Mouse (Mus musculus): ENCODE data around the gene Tle1. TPM values are rescaled to one million over a fixed set of nuclear protein-coding genes. Genes with fewer than 3 reads are reported as not detected.

Gene Tle1
- polyA plus RNA-seq, 1 experiment = 5.8 TPM

- TF ChIP-seq POLR2A (IDR thresholded peaks at IDR 0.05; ENCODE audit: borderline replicate concordance, control insufficient read depth, low read depth, low read length) (no peak), CTCF (IDR thresholded peaks at IDR 0.05; ENCODE audit: control insufficient read depth, insufficient read depth, low read length) (no peak)
- no peak overlapping the region for H3K27ac ChIP-seq (ENCODE audit: control insufficient read depth, insufficient read depth, low read depth, low read length, poor library complexity)
- WGBS = 69% methylated on average over 2 of the region's 2 CpGs
- no peaks in the 10 kb centered on the region for H3K4me1 ChIP-seq (ENCODE audit: control insufficient read depth, insufficient read depth, low read length)
- no peak overlapping the region for H3K4me3 ChIP-seq (replicated peaks; ENCODE audit: control insufficient read depth, low read depth, low read length)
These were observed 73.1 kb downstream of the Tle1 start for GRCm38 (mm10) chr4:72127596-72127995.

GRCm38 (mm10) chr4:72124790-72125189 is 75.9 kb downstream of the Tle1 start:
- H3K4me3 ChIP-seq (replicated peaks; ENCODE audit: control insufficient read depth, low read depth, low read length) = no peak overlapping the region
- H3K4me1 ChIP-seq (ENCODE audit: control insufficient read depth, insufficient read depth, low read length) = no peaks in the 10 kb centered on the region; the same call in 1 of the 2 replicates
- no peak overlapping the region for H3K27ac ChIP-seq (ENCODE audit: control insufficient read depth, insufficient read depth, low read depth, low read length, poor library complexity)
- no peak for TF ChIP-seq CTCF (IDR thresholded peaks at IDR 0.05; ENCODE audit: control insufficient read depth, insufficient read depth, low read length)
- TF ChIP-seq POLR2A (IDR thresholded peaks at IDR 0.05; ENCODE audit: borderline replicate concordance, control insufficient read depth, low read depth, low read length) = no peak
- 86% methylated on average over 5 of the region's 5 CpGs for WGBS

GRCm38 (mm10) chr4:72122837-72123236 is 77.9 kb downstream of the Tle1 start:
- H3K27ac ChIP-seq (ENCODE audit: control insufficient read depth, insufficient read depth, low read depth, low read length, poor library complexity) = no peak overlapping the region
- H3K4me3 ChIP-seq (replicated peaks; ENCODE audit: control insufficient read depth, low read depth, low read length) = no peak overlapping the region
- no peaks in the 10 kb centered on the region; the same call in 1 of the 2 replicates for H3K4me1 ChIP-seq (ENCODE audit: control insufficient read depth, insufficient read depth, low read length)
- TF ChIP-seq POLR2A (IDR thresholded peaks at IDR 0.05; ENCODE audit: borderline replicate concordance, control insufficient read depth, low read depth, low read length) (no peak), CTCF (IDR thresholded peaks at IDR 0.05; ENCODE audit: control insufficient read depth, insufficient read depth, low read length) (no peak)
- WGBS = 67% methylated on average over 1 of the region's 1 CpGs

DNA sequence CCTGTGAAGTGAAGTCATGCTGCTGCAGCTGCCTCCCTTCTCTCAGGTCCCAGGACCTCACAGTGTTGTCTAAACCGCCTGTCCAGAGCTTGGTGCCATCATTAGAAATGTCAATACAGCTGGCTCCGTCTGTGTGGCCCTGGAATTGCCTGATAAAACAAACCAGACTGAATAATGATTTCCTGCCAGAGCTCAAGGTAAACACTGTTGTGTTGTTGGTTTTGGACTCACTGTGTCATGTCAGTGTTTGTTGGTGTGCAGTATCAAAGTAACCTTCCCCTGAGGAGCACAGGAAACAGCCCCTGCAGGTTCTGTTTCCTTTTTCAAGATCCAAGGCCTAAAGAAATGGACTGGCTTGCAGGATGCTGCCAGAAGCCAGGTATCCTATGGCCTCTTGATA is 78.4 kb downstream of the Tle1 start:
- no peak overlapping the region for H3K4me3 ChIP-seq (replicated peaks; ENCODE audit: control insufficient read depth, low read depth, low read length)
- WGBS = 63% methylated on average over 2 of the region's 2 CpGs
- TF ChIP-seq CTCF (IDR thresholded peaks at IDR 0.05; ENCODE audit: control insufficient read depth, insufficient read depth, low read length) (no peak), POLR2A (IDR thresholded peaks at IDR 0.05; ENCODE audit: borderline replicate concordance, control insufficient read depth, low read depth, low read length) (no peak)
- no peaks in the 10 kb centered on the region; the same call in 1 of the 2 replicates for H3K4me1 ChIP-seq (ENCODE audit: control insufficient read depth, insufficient read depth, low read length)
- no peak overlapping the region for H3K27ac ChIP-seq (ENCODE audit: control insufficient read depth, insufficient read depth, low read depth, low read length, poor library complexity)

DNA sequence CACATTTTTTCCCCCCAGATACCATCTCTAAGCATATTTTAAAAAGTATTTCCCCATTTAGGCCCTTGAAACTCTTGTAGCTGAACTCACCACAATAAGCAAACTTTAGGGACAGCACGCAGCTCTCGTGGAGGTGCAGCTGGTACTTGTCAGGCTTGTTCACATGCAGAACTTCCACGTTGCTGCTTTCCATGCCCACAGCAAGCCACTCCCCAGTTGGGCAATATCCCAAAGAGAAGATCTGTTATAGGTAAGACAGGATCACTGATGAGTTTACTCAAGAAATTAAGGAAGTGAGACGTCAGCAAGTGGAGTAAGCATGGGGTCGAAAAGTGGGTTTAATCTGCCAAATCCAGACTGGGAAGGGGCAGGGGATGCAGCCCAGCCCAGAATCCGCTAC is 80.7 kb downstream of the Tle1 start:
- WGBS = 47% methylated on average over 6 of the region's 6 CpGs
- Histone ChIP-seq H3K4me3 (replicated peaks; ENCODE audit: control insufficient read depth, low read depth, low read length) (no peak overlapping the region), H3K27ac (ENCODE audit: control insufficient read depth, insufficient read depth, low read depth, low read length, poor library complexity) (no peak overlapping the region), H3K4me1 (ENCODE audit: control insufficient read depth, insufficient read depth, low read length) (no peaks in the 10 kb centered on the region; the same call in 1 of the 2 replicates)
- TF ChIP-seq POLR2A (IDR thresholded peaks at IDR 0.05; ENCODE audit: borderline replicate concordance, control insufficient read depth, low read depth, low read length) (no peak), CTCF (IDR thresholded peaks at IDR 0.05; ENCODE audit: control insufficient read depth, insufficient read depth, low read length) (no peak)

DNA sequence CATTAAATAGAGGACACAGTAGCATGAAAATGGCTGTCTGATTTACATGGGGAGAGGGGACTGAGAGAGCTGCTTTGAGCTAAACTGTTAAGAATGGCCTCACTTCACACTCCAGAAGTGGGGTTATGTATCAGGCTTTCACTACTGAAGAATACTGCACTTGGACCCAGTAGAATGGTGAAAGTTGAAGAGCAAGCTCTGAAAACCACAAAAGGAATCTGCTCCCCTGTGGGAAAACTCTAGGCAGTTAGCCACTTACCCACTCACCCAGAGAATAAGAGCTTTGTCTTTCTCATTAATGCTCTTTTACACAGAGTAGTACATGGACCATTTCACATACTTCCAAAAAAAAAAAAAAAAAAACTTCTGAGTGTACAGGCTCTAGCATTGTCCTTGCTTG is 95.0 kb downstream of the Tle1 start:
- H3K27ac ChIP-seq (ENCODE audit: control insufficient read depth, insufficient read depth, low read depth, low read length, poor library complexity) = no peak overlapping the region
- no peak overlapping the region for H3K4me3 ChIP-seq (replicated peaks; ENCODE audit: control insufficient read depth, low read depth, low read length)
- TF ChIP-seq CTCF (IDR thresholded peaks at IDR 0.05; ENCODE audit: control insufficient read depth, insufficient read depth, low read length) = no peak
- no peak for TF ChIP-seq POLR2A (IDR thresholded peaks at IDR 0.05; ENCODE audit: borderline replicate concordance, control insufficient read depth, low read depth, low read length)
- no peaks in the 10 kb centered on the region for H3K4me1 ChIP-seq (ENCODE audit: control insufficient read depth, insufficient read depth, low read length)

DNA sequence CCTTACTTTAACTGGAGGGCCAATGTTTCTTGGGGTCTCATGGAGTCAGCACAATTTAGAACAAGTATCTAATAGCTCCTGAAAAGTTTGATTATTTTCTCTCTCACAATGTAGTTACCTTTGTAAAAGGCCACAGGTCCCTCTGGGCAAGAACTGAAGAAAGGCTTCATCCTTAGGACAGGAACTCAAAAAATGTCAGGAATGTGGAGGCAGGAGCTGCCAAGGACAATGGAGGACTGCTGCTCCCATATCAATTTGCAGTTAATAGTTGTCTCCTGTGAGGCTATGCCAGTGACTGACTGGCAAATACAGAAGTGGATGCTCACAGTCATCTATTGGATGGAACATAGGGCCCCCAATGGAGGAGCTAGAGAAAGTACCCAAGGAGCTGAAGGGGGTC is 96.5 kb downstream of the Tle1 start:
- Histone ChIP-seq H3K4me1 (ENCODE audit: control insufficient read depth, insufficient read depth, low read length) (no peaks in the 10 kb centered on the region), H3K4me3 (replicated peaks; ENCODE audit: control insufficient read depth, low read depth, low read length) (no peak overlapping the region), H3K27ac (ENCODE audit: control insufficient read depth, insufficient read depth, low read depth, low read length, poor library complexity) (no peak overlapping the region)
- TF ChIP-seq POLR2A (IDR thresholded peaks at IDR 0.05; ENCODE audit: borderline replicate concordance, control insufficient read depth, low read depth, low read length) (no peak), CTCF (IDR thresholded peaks at IDR 0.05; ENCODE audit: control insufficient read depth, insufficient read depth, low read length) (no peak)

DNA sequence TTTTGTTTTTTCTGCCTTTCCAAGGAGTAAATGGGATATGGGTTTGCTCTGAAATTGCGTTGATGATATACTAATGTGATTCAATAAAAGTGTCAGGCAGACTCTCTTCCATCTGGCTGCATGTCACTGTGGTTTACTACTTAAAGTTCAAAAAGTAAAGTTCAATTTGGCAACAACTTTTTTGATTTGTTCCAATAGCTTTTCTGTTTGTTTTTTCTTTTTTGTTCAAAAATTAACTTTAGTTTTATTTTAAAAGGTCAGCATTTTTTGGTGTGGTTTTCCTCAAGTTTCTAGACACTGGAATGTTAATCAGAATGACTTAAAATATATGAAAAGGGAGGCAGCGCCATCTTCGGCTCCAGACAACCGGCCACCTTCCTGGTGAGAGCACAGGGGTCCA is 112.9 kb downstream of the Tle1 start:
- Histone ChIP-seq H3K4me1 (ENCODE audit: control insufficient read depth, insufficient read depth, low read length) (no peaks in the 10 kb centered on the region), H3K4me3 (replicated peaks; ENCODE audit: control insufficient read depth, low read depth, low read length) (no peak overlapping the region), H3K27ac (ENCODE audit: control insufficient read depth, insufficient read depth, low read depth, low read length, poor library complexity) (no peak overlapping the region)
- TF ChIP-seq CTCF (IDR thresholded peaks at IDR 0.05; ENCODE audit: control insufficient read depth, insufficient read depth, low read length) (no peak), POLR2A (IDR thresholded peaks at IDR 0.05; ENCODE audit: borderline replicate concordance, control insufficient read depth, low read depth, low read length) (no peak)
- 81% methylated on average over 4 of the region's 4 CpGs for WGBS

GRCm38 (mm10) chr4:72069111-72069534 is 131.6 kb downstream of the Tle1 start:
- Histone ChIP-seq H3K4me3 (replicated peaks; ENCODE audit: control insufficient read depth, low read depth, low read length) (no peak overlapping the region), H3K4me1 (ENCODE audit: control insufficient read depth, insufficient read depth, low read length) (no peaks in the 10 kb centered on the region), H3K27ac (ENCODE audit: control insufficient read depth, insufficient read depth, low read depth, low read length, poor library complexity) (no peak overlapping the region)
- TF ChIP-seq POLR2A (IDR thresholded peaks at IDR 0.05; ENCODE audit: borderline replicate concordance, control insufficient read depth, low read depth, low read length) (no peak), CTCF (IDR thresholded peaks at IDR 0.05; ENCODE audit: control insufficient read depth, insufficient read depth, low read length) (no peak)
- WGBS = 65% methylated on average over 5 of the region's 5 CpGs

Measured in bone marrow, adult 2 months (tissue).